Mouse (Mus musculus) A20 (cell line): Measurements from ENCODE around the gene Syce1.

Source experiments
- DNase-seq: peaks from one replicate; pipeline ENCODE4 v3.0.0-alpha.2; 2011; ENCODE audit warnings: low read depth, low spot score

The Syce1 gene

DNA sequence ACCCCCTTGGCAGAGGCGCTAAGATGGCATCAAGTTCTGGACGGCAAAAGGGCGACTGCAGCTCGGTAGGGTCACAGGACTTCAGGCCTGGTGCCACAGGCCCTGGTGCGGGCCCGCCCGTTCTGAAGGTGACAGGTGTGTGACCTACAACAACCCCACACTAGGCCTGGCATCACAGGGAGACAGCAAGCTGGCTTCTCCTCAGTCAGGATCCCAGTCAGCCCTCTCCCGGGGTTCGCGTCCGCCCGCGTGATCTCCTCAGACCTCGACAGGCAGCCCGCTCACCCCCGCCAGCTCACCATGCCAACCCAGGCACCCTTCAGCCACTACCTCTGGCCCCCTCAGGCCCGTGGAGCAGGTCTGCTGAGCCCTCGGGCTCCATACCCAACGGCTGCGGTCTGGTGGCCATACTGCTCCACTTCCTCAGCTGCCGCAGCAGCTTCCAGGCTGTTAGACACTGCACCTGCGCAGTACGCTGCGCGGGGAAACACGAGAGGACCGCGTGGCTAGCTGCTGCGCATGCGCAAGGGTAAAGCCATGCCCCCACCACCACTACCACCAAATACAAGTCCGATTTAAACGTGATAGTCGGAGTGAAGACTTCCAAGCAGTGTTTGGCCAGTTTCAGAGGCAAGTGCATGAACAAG lies at the start of gene Syce1:
Gene Syce1, minus strand, starts transcription at position 447 of the 647 bp plus-strand sequence.
- no peak for DNase-seq

- DNase-seq = no peak
Observed at GRCm38 (mm10) chr7:140836243-140837115, 48.8 kb upstream of the Syce1 start.

GRCm38 (mm10) chr7:140835758-140836087 lies 48.1 kb upstream of the Syce1 start:
- DNase-seq = no peak

- DNase-seq = no peak
Observed at GRCm38 (mm10) chr7:140834968-140835757, 47.5 kb upstream of the Syce1 start, which contains the start of gene Urah. Gene Urah, plus strand, starts transcription at chr7:140835018.

DNA sequence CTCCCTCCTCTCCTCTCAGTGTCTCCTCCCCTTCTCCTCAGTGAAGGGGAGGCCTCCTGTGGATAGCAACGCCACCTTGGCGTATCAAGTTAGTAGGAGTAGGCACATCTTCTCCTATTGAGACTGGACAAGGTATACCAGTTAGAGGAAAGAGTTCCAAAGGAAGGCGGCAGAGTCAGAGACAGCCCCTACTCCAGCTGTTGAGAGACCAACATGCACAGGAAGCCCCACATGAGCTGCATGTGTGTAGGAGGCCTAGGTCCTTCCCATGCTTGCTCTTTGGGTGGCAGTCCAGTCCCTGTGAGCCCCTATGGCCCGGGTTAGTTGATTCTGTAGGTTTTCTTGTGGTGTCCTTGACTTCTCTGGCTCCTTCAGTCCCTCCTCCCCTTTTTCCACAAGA lies 45.7 kb upstream of the Syce1 start:
- DNase-seq = no peak

- DNase-seq = no peak
Observed at GRCm38 (mm10) chr7:140831447-140831846, 43.8 kb upstream of the Syce1 start.

GRCm38 (mm10) chr7:140828171-140828881 lies 40.7 kb upstream of the Syce1 start:
- peak; percentile 55 for DNase-seq

DNA sequence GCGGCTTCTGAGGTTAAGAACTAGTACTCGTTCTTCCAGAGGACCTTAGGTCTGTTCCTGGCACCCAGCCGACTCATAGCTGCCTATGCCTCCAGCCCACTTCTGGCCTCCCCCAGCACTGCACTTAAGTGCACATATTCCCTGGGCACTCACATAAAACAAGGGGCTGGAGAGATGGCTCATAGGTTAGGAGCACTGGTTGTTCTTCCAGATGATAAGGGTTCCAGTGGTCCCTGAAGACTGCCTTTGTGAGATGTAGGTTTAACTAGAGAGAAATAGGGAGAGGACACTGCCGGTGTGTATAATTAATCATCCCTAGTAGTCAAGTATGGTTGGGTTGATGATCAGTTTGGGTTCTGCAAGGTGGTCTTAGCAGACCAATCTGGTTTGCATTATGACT lies 35.1 kb upstream of the Syce1 start:
- DNase-seq = no peak

- DNase-seq = peak; percentile 69
Observed at GRCm38 (mm10) chr7:140821653-140822329, 34.1 kb upstream of the Syce1 start, which contains the start of gene Zfp941. Gene Zfp941, minus strand, starts transcription at chr7:140822178.

GRCm38 (mm10) chr7:140821305-140821652 lies 33.6 kb upstream of the Syce1 start:
- DNase-seq = no peak

DNA sequence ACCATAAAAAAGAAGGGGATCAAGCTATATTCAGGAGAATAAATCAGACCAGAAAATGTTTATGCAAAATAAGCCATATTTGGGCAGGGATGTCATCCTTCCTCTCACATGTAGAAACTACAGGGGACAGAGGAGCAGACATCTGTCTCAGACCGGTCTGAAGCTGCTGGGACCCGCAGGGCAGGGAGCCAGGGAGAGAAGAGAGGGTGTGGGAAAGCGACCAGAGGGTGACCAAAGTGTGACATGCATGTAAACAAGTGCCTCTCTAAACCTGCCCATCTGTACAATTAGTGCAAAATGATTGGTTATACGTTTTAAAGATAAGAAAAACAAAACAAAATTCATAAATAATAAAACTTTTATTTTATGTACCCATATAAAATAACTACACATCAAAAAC lies 32.5 kb upstream of the Syce1 start:
- no peak for DNase-seq

GRCm38 (mm10) chr7:140812850-140813249 lies 25.2 kb upstream of the Syce1 start:
- DNase-seq = no peak

GRCm38 (mm10) chr7:140811714-140812113 lies 24.1 kb upstream of the Syce1 start:
- no peak for DNase-seq

- DNase-seq = peak; percentile 42
Observed at GRCm38 (mm10) chr7:140810496-140810895, 22.8 kb upstream of the Syce1 start.

GRCm38 (mm10) chr7:140805704-140806103 lies 18.1 kb upstream of the Syce1 start:
- DNase-seq = peak; percentile 64

- DNase-seq = no peak
Observed at GRCm38 (mm10) chr7:140802629-140803028, 15.0 kb upstream of the Syce1 start.

DNA sequence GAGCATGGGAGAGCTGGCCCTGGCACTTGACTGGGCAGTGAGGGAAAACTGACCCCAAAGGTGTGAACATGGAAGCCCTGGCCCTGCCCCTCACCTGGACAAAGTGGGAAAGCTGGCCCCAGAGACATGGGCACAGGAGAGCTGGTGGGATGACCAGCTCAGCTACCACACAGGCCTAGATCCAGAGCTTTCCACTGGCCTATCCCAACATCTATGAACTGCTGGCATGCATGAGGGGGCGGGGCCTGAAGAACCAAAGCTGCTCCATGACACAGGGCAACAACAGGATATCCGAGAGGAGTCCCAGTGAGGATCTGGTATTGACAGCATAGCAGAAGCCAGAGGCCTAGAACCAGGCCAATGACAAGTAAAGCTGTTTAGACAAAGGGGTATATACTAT lies 10.6 kb upstream of the Syce1 start:
- no peak for DNase-seq

DNA sequence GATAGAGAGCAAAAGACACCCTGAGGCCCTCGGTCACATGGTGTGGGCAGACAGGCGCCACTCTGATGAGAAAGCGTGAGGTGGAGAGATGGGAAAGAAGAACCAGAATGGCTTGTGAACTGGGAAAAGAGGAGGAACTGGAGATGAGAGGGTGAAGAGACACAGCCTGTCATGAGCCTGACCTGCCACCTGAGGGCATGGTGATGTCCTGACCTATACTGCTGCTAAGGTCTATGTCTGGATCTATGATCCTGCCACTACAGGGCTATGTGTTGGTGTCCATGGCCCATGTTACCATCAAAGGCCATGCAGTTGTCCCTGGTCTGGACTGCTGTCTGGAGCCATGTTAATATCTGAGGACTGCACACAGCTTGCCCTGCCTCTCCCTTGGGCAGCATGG lies 10.0 kb upstream of the Syce1 start:
- no peak for DNase-seq

- no peak for DNase-seq
Observed at GRCm38 (mm10) chr7:140793541-140793940, 5.9 kb upstream of the Syce1 start.

GRCm38 (mm10) chr7:140788053-140788435 lies 392 bp upstream of the Syce1 start:
- DNase-seq = no peak

- DNase-seq = no peak
Observed at GRCm38 (mm10) chr7:140780548-140780947, 7.1 kb downstream of the Syce1 start.
